Comparison of ENCODE assay signal across 9 mouse cellular contexts in genomic region chr2:127539494-127539893, GRCm38 (mm10). TPM values are rescaled to one million over a fixed set of nuclear protein-coding genes. Genes with fewer than 3 reads are reported as not detected.
A peak's percentile ranks its signal among the peaks of the same experiment; 100 is the strongest.
DNase-seq lines count a peak whose midpoint lies in the region; ATAC-seq and TF ChIP-seq lines count a peak whose summit lies in the region.
"Had no signal": no experiment of that assay in that cellular context is flagged by ENCODE, and none has a peak within 500 bp of the region (broad histone marks: within the 10 kb centered on the region; RNA-seq: fewer than 3 reads in every experiment).

No protein-coding gene starts in this region.

- no peak overlapping the region for H3K9ac ChIP-seq in stomach, postnatal 0 days (ENCODE audit: low read length)

- ATAC-seq in stomach, postnatal 0 days (ENCODE audit: low FRiP score, low TSS enrichment) = no peak

- no peaks in the 10 kb centered on the region for H3K27me3 ChIP-seq in testis, adult 2 months (ENCODE audit: control insufficient read depth, insufficient read depth, low read length)
- no peaks in the 10 kb centered on the region for H3K27me3 ChIP-seq in stomach, postnatal 0 days (ENCODE audit: control insufficient read depth, insufficient read depth, low read length)

- no peaks in the 10 kb centered on the region for H3K9me3 ChIP-seq in stomach, postnatal 0 days (ENCODE audit: control insufficient read depth, low read length)

- 33% methylated on average over 4 of the region's 4 CpGs for WGBS in stomach, postnatal 0 days

- TF ChIP-seq CTCF in testis, adult 2 months (IDR thresholded peaks at IDR 0.05; ENCODE audit: control insufficient read depth, insufficient read depth, insufficient replicate concordance, low read depth, low read length) = peak; percentile 29; the same call in 1 of the 2 replicates
- TF ChIP-seq CTCF in stomach, postnatal 0 days (IDR thresholded peaks at IDR 0.05; ENCODE audit: low read depth) = peak; percentile 71

- H3K4me1 ChIP-seq in testis, adult 2 months (ENCODE audit: control insufficient read depth, insufficient read depth, low read length) = peaks cover 8% of the 10 kb centered on the region
- H3K4me1 ChIP-seq in stomach, postnatal 0 days (replicated peaks; ENCODE audit: control insufficient read depth, insufficient read depth) = no peaks in the 10 kb centered on the region

- H3K4me3 ChIP-seq in testis, adult 2 months (ENCODE audit: control insufficient read depth, low read depth, low read length) = no peak overlapping the region
- H3K4me3 ChIP-seq in stomach, postnatal 0 days (ENCODE audit: low read depth, low read length) = no peak overlapping the region

- H3K36me3 ChIP-seq in testis, adult 2 months (ENCODE audit: control insufficient read depth, insufficient read depth, low read length) = no peaks in the 10 kb centered on the region
- no peaks in the 10 kb centered on the region for H3K36me3 ChIP-seq in stomach, postnatal 0 days (ENCODE audit: control insufficient read depth, insufficient read depth, low read length)

- peak; percentile 15 for DNase-seq in heart, postnatal 4 days
- no peak for DNase-seq in heart, adult 9 months (ENCODE audit: low spot score in 2 of 2)
- no peak for DNase-seq in testis, postnatal 14 days (ENCODE audit: low spot score)
- DNase-seq in cerebellum, adult 9-10 months = peak; percentile 75
- DNase-seq in stomach, postnatal 0 days (ENCODE audit: low spot score) = peak; percentile 39
- no peak for DNase-seq in neural tube, embryonic 10.5 days (ENCODE audit: extremely low spot score, low spot score)
- no peak for DNase-seq in spleen, postnatal 14 days (ENCODE audit: low spot score in 2 of 2)

- no peak overlapping the region for H3K27ac ChIP-seq in testis, adult 2 months (ENCODE audit: control insufficient read depth, insufficient read depth, low read depth, low read length)
- H3K27ac ChIP-seq in stomach, postnatal 0 days (replicated peaks) = no peak overlapping the region
- H3K27ac ChIP-seq: macrophage had no signal

- H3K4me2 ChIP-seq in stomach, postnatal 0 days (replicated peaks; ENCODE audit: low read depth) = peak overlapping the region; percentile 52; the same call in 1 of the 2 replicates

- TF ChIP-seq POLR2A in testis, adult 2 months (IDR thresholded peaks at IDR 0.05; ENCODE audit: control insufficient read depth, low read depth, low read length) = no peak

- TF ChIP-seq EP300 in stomach, postnatal 0 days (optimal IDR thresholded peaks at IDR 0.05) = no peak

RNA-seq across cellular contexts. Expression of gene Prom2, which starts 1.8 kb away (rescaled TPM):
- total RNA-seq in heart, postnatal 4 days (2021) = under 1 TPM in 1 of 2 experiments, not detected in 1; 0.07 TPM
- polyA plus RNA-seq in testis, adult 2 months (2012; rRNA removed) = 0.09 and 20.7 TPM in 2 replicates
- polyA plus RNA-seq in stomach, postnatal 0 days (2015; fragmentation: Nextera tagmentation; extraction: Ambion mirVana) = 17.2 and 20.5 TPM in 2 replicates
- polyA plus RNA-seq: macrophage had no signal

RNA-seq across cellular contexts. Expression of gene Kcnip3, which starts 17.6 kb away (rescaled TPM):
- 1 to 10 TPM; 1.3 TPM for total RNA-seq in heart, postnatal 4 days (2021)
- 2.7 and 4.5 TPM in 2 replicates for polyA plus RNA-seq in testis, adult 2 months (2012; rRNA removed)
- polyA plus RNA-seq in stomach, postnatal 0 days (2015; fragmentation: Nextera tagmentation; extraction: Ambion mirVana) = 1.2 TPM in 2 replicates
- polyA plus RNA-seq: macrophage had no signal

RNA-seq across cellular contexts. Expression of gene Zfp661, which starts 47.4 kb away (rescaled TPM):
- 1 to 10 TPM; 1.0 to 1.1 TPM for total RNA-seq in heart, postnatal 4 days (2021)
- polyA plus RNA-seq in testis, adult 2 months (2012; rRNA removed) = 5.6 and 6.0 TPM in 2 replicates
- polyA plus RNA-seq in stomach, postnatal 0 days (2015; fragmentation: Nextera tagmentation; extraction: Ambion mirVana) = 1.9 TPM in 2 replicates

RNA-seq across cellular contexts. Expression of gene Mrps5, which starts 47.5 kb away (rescaled TPM):
- 100 to 1,000 TPM; 128 to 134 TPM for total RNA-seq in heart, postnatal 4 days (2021)
- polyA plus RNA-seq in testis, adult 2 months (2012; rRNA removed) = 32.6 and 33.8 TPM in 2 replicates
- 87.0 and 90.2 TPM in 2 replicates for polyA plus RNA-seq in stomach, postnatal 0 days (2015; fragmentation: Nextera tagmentation; extraction: Ambion mirVana)

Comparison
In these comparisons a context has a peak if more than half of its experiments do, and no peak if none do; other contexts are left out.
1. DNase-seq: peak in heart, postnatal 4 days (single experiment), cerebellum, adult 9-10 months (single experiment) and stomach, postnatal 0 days (single experiment); none in heart, adult 9 months (0 of 2), testis, postnatal 14 days (single experiment), neural tube, embryonic 10.5 days (single experiment) and spleen, postnatal 14 days (0 of 2).